Mouse (Mus musculus): ENCODE data around the gene Trp53bp1. TPM values are rescaled to one million over a fixed set of nuclear protein-coding genes. Genes with fewer than 3 reads are reported as not detected.

Trp53bp1 gene
- polyA plus RNA-seq, 1 experiment from 2014 or later: 43.4 TPM

DNA sequence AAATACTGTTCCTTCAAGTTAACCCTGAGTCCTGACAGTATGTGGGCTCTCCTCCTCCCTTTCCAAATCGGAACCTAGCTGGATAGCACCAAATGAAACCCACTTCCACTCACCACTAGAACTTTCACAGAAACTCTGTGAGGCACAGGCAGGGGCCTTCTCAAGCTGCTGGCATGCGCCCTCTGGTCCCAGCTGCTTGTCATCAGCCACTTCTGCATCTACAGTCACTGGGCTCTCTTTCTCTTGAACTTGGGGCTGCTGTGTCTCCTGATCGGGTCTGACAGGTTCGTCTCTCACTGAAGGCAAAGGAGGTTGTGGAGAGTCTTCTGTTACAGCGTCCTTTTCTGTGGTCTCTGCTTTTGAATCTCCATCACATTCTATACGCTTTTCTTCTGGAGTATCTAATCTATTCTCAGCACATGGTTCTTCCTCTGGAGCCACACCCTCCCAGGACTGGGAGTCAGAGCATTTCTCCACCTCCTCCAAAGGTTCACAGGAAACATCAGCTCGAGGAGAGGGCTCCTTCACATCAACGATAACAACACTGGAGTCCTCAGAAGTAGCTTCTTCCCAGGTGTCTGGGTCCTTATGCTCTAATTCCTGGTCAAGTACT lies 35.6 kb downstream of the Trp53bp1 start:
- Histone ChIP-seq H3K36me3 (peaks cover 32% of the 10 kb centered on the region), H3K4me1 (replicated peaks) (no peaks in the 10 kb centered on the region), H3K27me3 (replicated peaks) (no peaks in the 10 kb centered on the region), H3K4me2 (replicated peaks) (no peak overlapping the region), H3K4me3 (replicated peaks) (no peak overlapping the region), H3K9ac (no peak overlapping the region), H3K9me3 (no peaks in the 10 kb centered on the region), H3K27ac (no peak overlapping the region)
- ATAC-seq: peak; percentile 41; the same call in 1 of the 2 replicates
- WGBS: 88% methylated on average over 8 of the region's 8 CpGs

DNA sequence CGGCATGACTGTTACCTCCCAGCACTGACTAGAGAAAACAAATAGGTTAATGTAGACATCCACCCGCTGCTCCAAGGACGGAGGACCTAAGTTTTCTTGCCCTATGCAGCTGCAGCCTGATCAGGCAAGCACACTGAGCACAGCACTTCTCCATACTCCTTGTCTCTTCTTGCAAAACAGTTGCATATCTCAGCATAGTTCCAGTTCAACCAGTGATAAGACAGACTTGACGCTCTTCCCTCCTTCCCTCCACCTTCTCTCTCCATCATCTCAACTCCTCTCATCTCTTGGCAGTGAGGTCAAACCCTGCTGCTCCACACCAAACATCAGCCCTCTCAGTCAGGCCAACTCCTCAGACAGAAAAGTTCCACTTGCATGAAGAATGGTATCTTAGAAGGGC lies 43.1 kb downstream of the Trp53bp1 start:
- H3K4me2 ChIP-seq (replicated peaks): no peak overlapping the region
- 93% methylated on average over 4 of the region's 4 CpGs for WGBS
- no peak overlapping the region for H3K27ac ChIP-seq
- H3K9me3 ChIP-seq: no peaks in the 10 kb centered on the region
- no peak overlapping the region for H3K9ac ChIP-seq
- peaks cover 23% of the 10 kb centered on the region for H3K36me3 ChIP-seq
- H3K4me3 ChIP-seq (replicated peaks): no peak overlapping the region
- no peaks in the 10 kb centered on the region for H3K27me3 ChIP-seq (replicated peaks)
- ATAC-seq: no peak
- H3K4me1 ChIP-seq (replicated peaks): no peaks in the 10 kb centered on the region

DNA sequence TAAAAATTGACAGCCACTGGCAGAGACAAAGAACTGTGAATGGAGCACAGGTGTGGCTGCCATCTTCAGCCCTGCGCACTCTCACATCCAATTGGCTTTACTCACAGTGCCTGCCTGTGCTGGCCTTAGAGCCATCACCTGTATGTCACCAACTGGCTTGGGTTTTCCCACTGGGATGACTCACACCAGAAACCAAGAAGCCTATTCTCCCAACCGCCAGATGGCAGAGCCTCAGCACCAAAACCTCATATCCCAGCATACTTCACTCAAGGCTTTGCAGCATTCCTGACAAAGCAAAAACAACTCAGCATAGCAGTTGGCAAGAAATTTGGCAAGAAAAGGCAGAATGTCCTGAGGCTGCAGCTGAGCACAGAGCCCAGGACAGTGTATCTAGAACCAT lies 48.2 kb downstream of the Trp53bp1 start:
- Histone ChIP-seq H3K36me3 (peaks cover 17% of the 10 kb centered on the region), H3K4me1 (replicated peaks) (no peaks in the 10 kb centered on the region), H3K9ac (no peak overlapping the region), H3K27me3 (replicated peaks) (no peaks in the 10 kb centered on the region), H3K4me2 (replicated peaks) (no peak overlapping the region), H3K4me3 (replicated peaks) (no peak overlapping the region), H3K27ac (no peak overlapping the region), H3K9me3 (0 out of 2 replicates have a peak, but pooled peaks cover 3% of the 10 kb centered on the region)
- no peak for ATAC-seq
- 97% methylated on average over 2 of the region's 2 CpGs for WGBS

GRCm38 (mm10) chr2:121219994-121220393 lies 51.2 kb downstream of the Trp53bp1 start:
- ATAC-seq: no peak
- Histone ChIP-seq H3K4me3 (replicated peaks) (no peak overlapping the region), H3K36me3 (peaks cover 13% of the 10 kb centered on the region), H3K27me3 (replicated peaks) (no peaks in the 10 kb centered on the region), H3K4me1 (replicated peaks) (no peaks in the 10 kb centered on the region), H3K27ac (no peak overlapping the region), H3K4me2 (replicated peaks) (no peak overlapping the region), H3K9ac (no peak overlapping the region), H3K9me3 (0 out of 2 replicates have a peak, but pooled peaks cover 3% of the 10 kb centered on the region)

DNA sequence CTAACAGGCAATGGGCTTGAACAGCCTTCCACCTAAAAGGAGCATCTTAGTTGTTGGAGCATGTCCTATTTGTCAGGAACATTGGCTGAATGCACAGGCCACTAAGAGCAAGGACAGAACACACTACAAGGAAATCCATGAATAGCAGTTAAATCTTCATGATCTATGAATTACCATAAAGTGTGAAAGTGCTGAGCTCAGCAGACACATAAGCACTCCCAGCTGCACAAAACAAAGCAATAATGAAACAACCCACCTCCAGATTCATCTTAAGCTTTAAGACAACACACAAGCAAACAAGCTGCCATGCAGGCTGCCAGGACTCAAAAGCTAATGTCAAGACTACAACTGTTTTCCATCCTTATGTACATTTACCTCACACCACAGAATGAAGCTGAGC lies 52.0 kb downstream of the Trp53bp1 start:
- H3K27ac ChIP-seq: no peak overlapping the region
- 0 out of 2 replicates have a peak, but pooled peaks cover 3% of the 10 kb centered on the region for H3K9me3 ChIP-seq
- ATAC-seq: no peak
- no peaks in the 10 kb centered on the region for H3K27me3 ChIP-seq (replicated peaks)
- peaks cover 17% of the 10 kb centered on the region for H3K36me3 ChIP-seq
- H3K4me1 ChIP-seq (replicated peaks): no peaks in the 10 kb centered on the region
- H3K9ac ChIP-seq: no peak overlapping the region
- H3K4me2 ChIP-seq (replicated peaks): no peak overlapping the region
- H3K4me3 ChIP-seq (replicated peaks): no peak overlapping the region

DNA sequence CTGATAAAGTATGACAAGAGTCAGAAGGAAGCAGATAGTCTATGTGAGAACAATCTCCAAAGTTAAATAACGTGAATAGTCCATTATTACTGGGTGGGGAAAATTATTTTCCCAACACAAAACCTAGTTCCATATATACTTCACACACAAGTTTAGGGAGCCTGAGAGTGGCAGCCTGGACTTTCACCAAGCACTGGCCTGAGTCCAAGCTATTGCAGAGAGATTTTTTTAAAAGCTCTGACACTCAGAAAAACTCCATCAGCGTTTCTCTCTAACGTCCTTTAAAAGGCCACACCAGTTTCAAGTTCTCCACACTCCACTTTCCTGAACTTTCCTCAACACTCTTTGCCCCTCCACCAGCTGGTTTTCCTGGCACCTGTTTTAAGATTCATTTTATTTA lies 56.7 kb downstream of the Trp53bp1 start:
- H3K9ac ChIP-seq: no peak overlapping the region
- H3K4me2 ChIP-seq (replicated peaks): no peak overlapping the region
- ATAC-seq: no peak
- H3K9me3 ChIP-seq: 0 out of 2 replicates have a peak, but pooled peaks cover 3% of the 10 kb centered on the region
- no peaks in the 10 kb centered on the region for H3K27me3 ChIP-seq (replicated peaks)
- no peak overlapping the region for H3K4me3 ChIP-seq (replicated peaks)
- peaks cover 25% of the 10 kb centered on the region for H3K36me3 ChIP-seq
- 80% methylated on average over 3 of the region's 3 CpGs for WGBS
- no peak overlapping the region for H3K27ac ChIP-seq
- no peaks in the 10 kb centered on the region for H3K4me1 ChIP-seq (replicated peaks)

DNA sequence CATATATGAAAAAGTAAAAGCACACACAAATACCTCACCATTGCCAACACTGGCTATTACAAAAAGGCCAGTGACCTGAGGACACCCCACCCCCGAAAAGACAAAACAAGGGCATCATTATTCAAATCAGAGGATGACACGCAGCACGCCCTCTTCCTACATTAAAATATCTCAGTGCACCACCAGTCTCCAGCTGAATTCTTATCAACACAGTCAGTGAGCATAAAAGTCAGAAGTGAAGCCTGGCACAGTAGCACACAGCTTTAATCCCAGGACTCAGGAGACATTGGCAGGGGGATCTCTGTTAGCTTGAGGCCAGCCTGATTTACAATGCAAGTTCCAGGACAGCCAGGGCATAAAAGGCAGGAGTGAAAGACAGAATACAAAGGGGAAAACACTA lies 64.7 kb downstream of the Trp53bp1 start:
- 91% methylated on average over 3 of the region's 3 CpGs for WGBS
- Histone ChIP-seq H3K4me2 (replicated peaks) (no peak overlapping the region), H3K27me3 (replicated peaks) (no peaks in the 10 kb centered on the region), H3K9me3 (no peaks in the 10 kb centered on the region), H3K27ac (no peak overlapping the region), H3K36me3 (peaks cover 39% of the 10 kb centered on the region), H3K9ac (no peak overlapping the region), H3K4me1 (replicated peaks) (no peaks in the 10 kb centered on the region), H3K4me3 (replicated peaks) (no peak overlapping the region)
- no peak for ATAC-seq

DNA sequence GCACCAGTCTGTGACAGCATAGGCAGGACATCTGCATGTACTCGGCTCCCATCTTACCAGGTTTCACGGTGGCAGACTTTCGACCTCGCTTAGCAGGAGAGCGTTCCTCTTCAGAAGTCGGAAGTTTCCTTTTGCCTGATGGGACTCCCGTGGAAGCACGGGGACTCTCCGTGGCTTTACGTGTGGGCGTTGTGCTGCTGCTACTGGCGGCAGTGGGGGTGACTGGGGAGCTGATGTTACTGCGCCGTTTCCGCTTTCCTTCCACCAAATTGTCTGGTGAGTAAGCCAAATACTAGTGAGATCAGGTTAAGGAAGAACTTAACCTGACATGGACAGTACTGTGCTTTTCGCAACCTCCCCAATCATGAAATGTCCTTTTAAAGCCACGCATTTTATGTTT lies 66.9 kb downstream of the Trp53bp1 start:
- Histone ChIP-seq H3K9ac (no peak overlapping the region), H3K36me3 (peaks cover 31% of the 10 kb centered on the region), H3K4me3 (replicated peaks) (no peak overlapping the region), H3K27ac (no peak overlapping the region), H3K4me2 (replicated peaks) (no peak overlapping the region), H3K27me3 (replicated peaks) (no peaks in the 10 kb centered on the region), H3K9me3 (no peaks in the 10 kb centered on the region), H3K4me1 (replicated peaks) (no peaks in the 10 kb centered on the region)
- ATAC-seq: no peak
- 93% methylated on average over 17 of the region's 17 CpGs for WGBS

DNA sequence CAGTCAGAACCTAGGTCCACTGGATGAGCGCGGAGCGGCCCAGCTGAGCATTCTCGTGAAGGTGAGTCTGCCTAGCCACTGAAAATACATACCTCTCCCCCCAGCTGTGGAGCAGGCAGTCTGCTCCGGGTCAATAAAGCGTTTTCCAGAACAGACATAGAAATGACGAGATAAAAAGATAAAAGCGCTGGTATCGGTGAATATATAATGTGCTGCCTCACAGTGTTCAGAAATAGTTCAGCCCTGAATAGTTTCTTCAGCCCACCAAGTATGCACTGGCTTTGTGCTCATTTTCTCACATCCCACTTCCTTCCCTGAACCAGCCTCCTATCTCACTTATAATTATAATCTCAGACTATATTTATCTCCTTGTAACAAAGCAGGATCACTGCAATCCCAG lies 75.7 kb downstream of the Trp53bp1 start:
- Histone ChIP-seq H3K4me2 (replicated peaks) (no peak overlapping the region), H3K4me1 (replicated peaks) (no peaks in the 10 kb centered on the region), H3K36me3 (peaks cover 52% of the 10 kb centered on the region), H3K27ac (no peak overlapping the region), H3K9me3 (no peaks in the 10 kb centered on the region), H3K9ac (no peak overlapping the region), H3K4me3 (replicated peaks) (no peak overlapping the region), H3K27me3 (replicated peaks) (no peaks in the 10 kb centered on the region)
- no peak for ATAC-seq
- 91% methylated on average over 9 of the region's 9 CpGs for WGBS

DNA sequence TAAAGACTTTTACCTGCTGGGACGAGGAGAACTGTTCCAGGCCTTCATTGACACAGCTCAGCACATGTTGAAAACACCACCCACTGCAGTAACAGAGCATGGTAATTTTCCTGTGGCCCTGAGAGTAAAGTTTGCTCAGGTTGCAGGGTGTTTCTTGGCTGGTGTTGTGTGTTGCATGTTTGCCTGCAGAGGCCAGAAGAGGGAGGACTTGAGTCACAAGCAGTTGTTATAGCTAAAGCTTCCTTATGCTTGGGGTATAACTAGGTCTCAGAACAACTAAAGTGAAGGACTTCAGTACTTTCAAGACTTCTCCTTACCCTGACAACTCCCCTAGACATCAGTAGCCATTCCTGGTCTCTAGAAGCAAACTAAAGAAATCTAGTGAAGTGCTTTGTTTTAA lies 82.7 kb downstream of the Trp53bp1 start:
- H3K9ac ChIP-seq: no peak overlapping the region
- no peaks in the 10 kb centered on the region for H3K9me3 ChIP-seq
- peaks cover 40% of the 10 kb centered on the region for H3K36me3 ChIP-seq
- H3K27me3 ChIP-seq (replicated peaks): no peaks in the 10 kb centered on the region
- no peaks in the 10 kb centered on the region for H3K4me1 ChIP-seq (replicated peaks)
- no peak overlapping the region for H3K4me2 ChIP-seq (replicated peaks)
- H3K27ac ChIP-seq: no peak overlapping the region
- no peak for ATAC-seq
- WGBS: 80% methylated on average over 1 of the region's 1 CpGs
- H3K4me3 ChIP-seq (replicated peaks): no peak overlapping the region

DNA sequence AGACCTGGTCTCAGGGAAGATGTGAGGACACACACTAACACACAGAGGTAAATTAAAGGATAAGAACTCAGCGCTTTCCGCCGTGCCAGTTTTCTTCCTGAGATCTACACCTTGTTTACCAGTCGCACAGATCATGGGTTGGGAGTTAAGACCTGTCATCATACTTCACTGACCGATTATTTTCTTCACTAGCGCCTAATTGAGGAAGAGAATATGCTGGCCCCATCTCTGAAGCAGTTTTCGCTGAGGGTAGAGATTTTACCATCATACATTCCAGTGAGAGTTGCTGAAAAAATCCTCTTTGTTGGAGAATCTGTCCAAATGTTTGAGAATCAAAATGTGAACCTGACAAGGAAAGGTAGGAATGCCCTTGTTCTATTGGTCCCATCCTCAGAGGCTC lies 87.1 kb downstream of the Trp53bp1 start:
- H3K4me2 ChIP-seq (replicated peaks): no peak overlapping the region
- no peaks in the 10 kb centered on the region for H3K9me3 ChIP-seq
- 94% methylated on average over 7 of the region's 7 CpGs for WGBS
- no peak overlapping the region for H3K4me3 ChIP-seq (replicated peaks)
- no peak overlapping the region for H3K27ac ChIP-seq
- ATAC-seq: no peak
- H3K36me3 ChIP-seq: peaks cover 20% of the 10 kb centered on the region
- H3K4me1 ChIP-seq (replicated peaks): no peaks in the 10 kb centered on the region
- H3K9ac ChIP-seq: no peak overlapping the region
- no peaks in the 10 kb centered on the region for H3K27me3 ChIP-seq (replicated peaks)

GRCm38 (mm10) chr2:121183431-121183830 lies 87.8 kb downstream of the Trp53bp1 start:
- no peak overlapping the region for H3K9ac ChIP-seq
- H3K36me3 ChIP-seq: peaks cover 20% of the 10 kb centered on the region
- no peak overlapping the region for H3K27ac ChIP-seq
- no peak for ATAC-seq
- WGBS: 78% methylated on average over 5 of the region's 5 CpGs
- no peak overlapping the region for H3K4me3 ChIP-seq (replicated peaks)
- no peak overlapping the region for H3K4me2 ChIP-seq (replicated peaks)
- no peaks in the 10 kb centered on the region for H3K9me3 ChIP-seq
- no peaks in the 10 kb centered on the region for H3K27me3 ChIP-seq (replicated peaks)
- H3K4me1 ChIP-seq (replicated peaks): no peaks in the 10 kb centered on the region

DNA sequence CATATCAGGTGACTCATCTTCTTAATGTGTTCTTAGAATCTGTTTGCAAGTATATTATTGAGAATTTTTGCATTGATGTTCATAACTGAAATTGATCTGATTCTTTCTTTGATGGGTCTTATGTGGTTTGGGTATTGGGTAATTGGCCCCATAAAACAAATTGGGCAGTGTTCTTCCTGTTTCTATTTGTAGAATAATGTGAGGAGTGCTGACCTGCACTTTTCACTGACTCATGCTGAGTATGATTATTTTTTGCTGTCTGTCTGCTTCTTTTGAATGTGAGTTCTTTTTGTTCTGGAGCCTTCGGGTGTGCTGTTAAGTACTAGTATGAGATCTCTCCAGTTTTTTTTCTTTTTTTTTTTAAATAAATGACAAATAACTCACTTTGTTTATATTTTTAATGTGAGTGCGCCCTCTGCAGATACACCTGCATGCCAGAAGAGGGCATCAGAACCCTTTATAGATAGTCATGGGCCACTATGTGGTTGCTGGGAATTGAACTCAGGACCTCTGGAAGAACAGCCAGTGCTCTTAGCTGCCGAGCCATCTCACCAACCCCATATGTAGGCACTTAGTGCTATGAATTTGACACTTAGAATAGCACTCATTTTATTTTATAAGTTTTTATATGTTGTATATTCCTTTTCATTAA lies 92.3 kb downstream of the Trp53bp1 start:
- 90% methylated on average over 3 of the region's 3 CpGs for WGBS
- no peak for ATAC-seq
- H3K4me2 ChIP-seq (replicated peaks): no peak overlapping the region
- no peaks in the 10 kb centered on the region for H3K4me1 ChIP-seq (replicated peaks)
- peaks cover 14% of the 10 kb centered on the region for H3K36me3 ChIP-seq
- H3K9ac ChIP-seq: no peak overlapping the region
- H3K4me3 ChIP-seq (replicated peaks): no peak overlapping the region
- H3K27ac ChIP-seq: no peak overlapping the region
- no peaks in the 10 kb centered on the region for H3K27me3 ChIP-seq (replicated peaks)
- H3K9me3 ChIP-seq: no peaks in the 10 kb centered on the region
